In the genomic region with DNA sequence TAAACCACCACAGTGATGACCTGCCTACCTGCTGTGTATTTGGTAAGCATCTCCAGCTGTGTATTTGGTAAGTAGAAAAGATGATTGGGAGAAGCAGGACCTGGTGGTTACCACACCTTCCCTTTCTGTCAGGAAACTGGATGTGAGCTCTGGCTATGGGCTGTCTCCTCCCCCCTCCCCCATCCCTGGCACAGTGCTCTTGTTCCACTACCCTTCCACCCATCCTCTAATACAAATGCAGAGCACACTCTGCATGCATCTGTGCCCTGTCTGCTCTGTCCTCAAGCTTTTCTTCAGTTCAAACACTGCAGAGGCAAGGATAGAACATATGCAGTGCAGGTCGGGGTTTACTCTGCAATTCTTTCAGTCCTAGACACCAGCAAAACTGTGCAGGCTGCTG, we compare ENCODE assay signal across 7 mouse cellular contexts. TPM values are rescaled to one million over a fixed set of nuclear protein-coding genes. Genes with fewer than 3 reads are reported as not detected.
DNase-seq lines count a peak whose midpoint lies in the region; ATAC-seq and TF ChIP-seq lines count a peak whose summit lies in the region.

No protein-coding gene starts in this region.

- no peak for TF ChIP-seq POLR2A in cortical plate, adult 2 months (IDR thresholded peaks at IDR 0.05; ENCODE audit: extremely low read depth, insufficient read depth, low read length)

- ATAC-seq in hindbrain, embryonic 14.5 days (ENCODE audit: low FRiP score) = no peak
- no peak for ATAC-seq in midbrain, embryonic 14.5 days (ENCODE audit: low FRiP score, low TSS enrichment)

- WGBS in hindbrain, embryonic 14.5 days = 78% methylated on average over 1 of the region's 1 CpGs
- 41% methylated on average over 1 of the region's 1 CpGs for WGBS in midbrain, embryonic 14.5 days

- H3K4me3 ChIP-seq in layer of hippocampus, adult 2 months = peak overlapping the region; percentile 39
- H3K4me3 ChIP-seq in cortical plate, adult 2 months (ENCODE audit: insufficient read depth, low read length) = no peak overlapping the region
- H3K4me3 ChIP-seq in hindbrain, embryonic 14.5 days (replicated peaks; ENCODE audit: low read length) = no peak overlapping the region
- no peak overlapping the region for H3K4me3 ChIP-seq in midbrain, embryonic 14.5 days (replicated peaks; ENCODE audit: low read depth, low read length)

- H3K36me3 ChIP-seq in hindbrain, embryonic 14.5 days (replicated peaks; ENCODE audit: control insufficient read depth, insufficient read depth) = no peaks in the 10 kb centered on the region
- H3K36me3 ChIP-seq in midbrain, embryonic 14.5 days (ENCODE audit: control insufficient read depth, insufficient read depth, low read length) = no peaks in the 10 kb centered on the region

- H3K4me1 ChIP-seq in cortical plate, adult 2 months (ENCODE audit: control insufficient read depth, insufficient read depth, low read length) = peaks cover 4% of the 10 kb centered on the region; the same call in 1 of the 2 replicates
- 0 out of 2 replicates have a peak, but pooled peaks cover 4% of the 10 kb centered on the region for H3K4me1 ChIP-seq in hindbrain, embryonic 14.5 days (replicated peaks; ENCODE audit: control insufficient read depth, insufficient read depth, low read length)
- peaks cover 4% of the 10 kb centered on the region; the same call in 1 of the 2 replicates for H3K4me1 ChIP-seq in midbrain, embryonic 14.5 days (ENCODE audit: control insufficient read depth, insufficient read depth, low read length)

- no peak for DNase-seq in layer of hippocampus, adult 2 months (ENCODE audit: low spot score in 2 of 2)
- no peak for DNase-seq in layer of hippocampus, postnatal 36 days
- DNase-seq in hindbrain, embryonic 14.5 days (ENCODE audit: low spot score) = no peak
- DNase-seq in midbrain, embryonic 14.5 days = peak; percentile 8
- DNase-seq in left cerebral cortex, adult 18-20 months (ENCODE audit: low spot score in 2 of 2) = no peak
- DNase-seq in yolk sac, embryonic 10.5 days (ENCODE audit: low spot score) = no peak

- H3K9me3 ChIP-seq in hindbrain, embryonic 14.5 days (ENCODE audit: control insufficient read depth, low read length) = no peaks in the 10 kb centered on the region
- no peaks in the 10 kb centered on the region for H3K9me3 ChIP-seq in midbrain, embryonic 14.5 days (ENCODE audit: control insufficient read depth, low read length)

- H3K9ac ChIP-seq in hindbrain, embryonic 14.5 days = no peak overlapping the region
- no peak overlapping the region for H3K9ac ChIP-seq in midbrain, embryonic 14.5 days (replicated peaks; ENCODE audit: low read length)

- no peaks in the 10 kb centered on the region for H3K27me3 ChIP-seq in hindbrain, embryonic 14.5 days (ENCODE audit: control insufficient read depth, insufficient read depth, low read length)
- H3K27me3 ChIP-seq in midbrain, embryonic 14.5 days (ENCODE audit: control insufficient read depth, insufficient read depth, low read length) = no peaks in the 10 kb centered on the region

- 0 out of 2 replicates have a peak overlapping the region, but pooled peaks have one; percentile 10 for H3K4me2 ChIP-seq in hindbrain, embryonic 14.5 days (replicated peaks)
- no peak overlapping the region for H3K4me2 ChIP-seq in midbrain, embryonic 14.5 days (ENCODE audit: low read length)

- TF ChIP-seq CTCF in layer of hippocampus, adult 2 months (conservative IDR thresholded peaks at IDR 0.05) = no peak
- TF ChIP-seq CTCF in cortical plate, adult 2 months (IDR thresholded peaks at IDR 0.05; ENCODE audit: extremely low read depth, insufficient read depth, low read length) = no peak

- peak overlapping the region; percentile 91 for H3K27ac ChIP-seq in layer of hippocampus, adult 2 months
- H3K27ac ChIP-seq in cortical plate, adult 2 months (ENCODE audit: insufficient read depth, low read length) = 0 out of 2 replicates have a peak overlapping the region, but pooled peaks have one; percentile 16
- H3K27ac ChIP-seq in hindbrain, embryonic 14.5 days = peak overlapping the region; percentile 41; the same call in 1 of the 2 replicates
- H3K27ac ChIP-seq in midbrain, embryonic 14.5 days (replicated peaks; ENCODE audit: low read depth, low read length) = no peak overlapping the region

RNA-seq across cellular contexts. Expression of gene Fam3b, which starts 19.8 kb away (rescaled TPM):
- not detected for total RNA-seq in layer of hippocampus, adult 2 months (2021)
- not detected for total RNA-seq in layer of hippocampus, postnatal 36 days (2021)
- polyA plus RNA-seq in cortical plate, adult 2 months (2012; rRNA removed) = not detected in 2 replicates
- not detected in 2 replicates for polyA plus RNA-seq in hindbrain, embryonic 14.5 days (2014; fragmentation: Nextera tagmentation; extraction: Ambion mirVana)
- not detected in 2 replicates for polyA plus RNA-seq in midbrain, embryonic 14.5 days (2014; fragmentation: Nextera tagmentation; extraction: Ambion mirVana)
- not detected for total RNA-seq in left cerebral cortex, adult 18-20 months (2021)
